Mouse (Mus musculus): ENCODE data around the gene Rnls.

DNA sequence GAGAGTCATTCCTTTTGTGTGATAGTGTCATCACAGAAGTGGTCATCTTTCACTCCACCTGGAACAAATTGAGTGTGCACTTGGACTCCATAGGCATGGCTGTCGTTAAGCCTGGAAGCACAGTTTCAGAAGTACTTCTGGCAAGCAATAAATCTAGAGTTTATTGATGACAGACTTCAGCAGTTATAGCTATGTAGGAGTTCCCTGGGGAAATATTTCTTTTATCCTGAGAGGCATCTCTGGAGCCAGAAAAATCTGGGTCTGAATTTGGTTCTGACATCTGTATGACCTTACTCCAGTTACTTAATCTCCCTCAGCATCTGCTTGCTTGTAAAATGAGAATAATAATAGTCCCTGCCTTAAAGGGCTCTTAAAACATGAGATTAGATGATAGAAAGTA lies 184.1 kb downstream of the Rnls start:
- TF ChIP-seq CTCF (IDR thresholded peaks at IDR 0.05; ENCODE audit: control insufficient read depth, insufficient read depth, insufficient replicate concordance, low read depth, low read length) (no peak), POLR2A (IDR thresholded peaks at IDR 0.05; ENCODE audit: control insufficient read depth, low read depth, low read length) (no peak)

Measured in testis, adult 2 months (tissue).